Mouse (Mus musculus): Measurements from ENCODE around the gene Naaa. TPM values are rescaled to one million over a fixed set of nuclear protein-coding genes. Genes with fewer than 3 reads are reported as not detected.

Naaa gene
- polyA plus RNA-seq, 1 experiment from 2014 or later: 2.6 TPM

DNA sequence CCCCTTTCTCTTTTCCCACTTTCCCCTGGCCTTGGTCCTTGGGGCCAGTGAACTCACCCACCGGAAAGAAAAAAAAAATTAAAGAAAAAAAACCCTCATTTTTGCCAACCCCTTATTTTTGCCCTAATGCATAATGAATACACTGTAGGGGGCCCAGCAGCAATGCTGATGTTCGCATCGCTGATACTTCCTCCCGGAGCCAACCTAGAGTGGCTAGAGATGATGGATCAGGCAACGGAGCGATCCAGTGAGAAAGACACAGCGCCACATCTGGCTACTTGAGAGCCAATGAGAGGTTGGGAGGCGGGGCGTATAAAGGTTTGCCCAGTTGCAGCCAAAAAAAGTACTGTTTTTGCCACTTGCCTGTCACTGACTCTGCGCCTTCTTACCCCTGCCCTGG lies 49.2 kb downstream of the Naaa start:
- WGBS: 27% methylated on average over 10 of the region's 10 CpGs

DNA sequence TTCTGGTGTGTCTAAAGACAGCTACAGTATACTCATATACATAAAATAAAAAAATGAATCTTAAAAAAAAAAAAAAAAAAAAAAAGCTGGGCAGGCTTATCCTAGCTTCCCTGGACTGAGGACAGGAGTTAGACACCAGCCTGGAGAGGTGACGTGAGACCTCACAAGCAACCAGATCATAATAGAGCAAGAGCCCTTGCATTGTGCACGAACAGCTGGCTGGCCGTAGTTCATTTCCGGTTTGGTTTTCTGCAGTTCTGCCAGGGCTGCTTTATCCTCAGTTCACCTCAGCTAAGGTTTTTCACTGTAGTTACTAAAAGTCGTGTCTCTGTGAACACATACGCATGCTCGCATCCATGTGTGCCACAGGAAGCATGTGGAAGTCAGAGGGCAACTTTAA lies 50.2 kb downstream of the Naaa start:
- DNase-seq (ENCODE audit: extremely low spot score, low spot score): no peak
- H3K9me3 ChIP-seq: no peaks in the 10 kb centered on the region
- H3K4me3 ChIP-seq: no peak overlapping the region
- no peak overlapping the region for H3K27ac ChIP-seq
- WGBS: 89% methylated on average over 7 of the region's 7 CpGs
- H3K36me3 ChIP-seq (replicated peaks): no peaks in the 10 kb centered on the region
- 0 out of 2 replicates have a peak, but pooled peaks cover 4% of the 10 kb centered on the region for H3K4me1 ChIP-seq
- H3K27me3 ChIP-seq (ENCODE audit: poor library complexity, severe bottlenecking): no peaks in the 10 kb centered on the region

More for the DNA sequence above, 49.2 kb downstream of the Naaa start:
- H3K4me1 ChIP-seq: 0 out of 2 replicates have a peak, but pooled peaks cover 4% of the 10 kb centered on the region
- no peak overlapping the region for H3K27ac ChIP-seq
- H3K9me3 ChIP-seq: no peaks in the 10 kb centered on the region
- no peak overlapping the region for H3K4me3 ChIP-seq
- no peaks in the 10 kb centered on the region for H3K27me3 ChIP-seq (ENCODE audit: poor library complexity, severe bottlenecking)
- H3K36me3 ChIP-seq (replicated peaks): no peaks in the 10 kb centered on the region
- no peak for DNase-seq (ENCODE audit: extremely low spot score, low spot score)

DNA sequence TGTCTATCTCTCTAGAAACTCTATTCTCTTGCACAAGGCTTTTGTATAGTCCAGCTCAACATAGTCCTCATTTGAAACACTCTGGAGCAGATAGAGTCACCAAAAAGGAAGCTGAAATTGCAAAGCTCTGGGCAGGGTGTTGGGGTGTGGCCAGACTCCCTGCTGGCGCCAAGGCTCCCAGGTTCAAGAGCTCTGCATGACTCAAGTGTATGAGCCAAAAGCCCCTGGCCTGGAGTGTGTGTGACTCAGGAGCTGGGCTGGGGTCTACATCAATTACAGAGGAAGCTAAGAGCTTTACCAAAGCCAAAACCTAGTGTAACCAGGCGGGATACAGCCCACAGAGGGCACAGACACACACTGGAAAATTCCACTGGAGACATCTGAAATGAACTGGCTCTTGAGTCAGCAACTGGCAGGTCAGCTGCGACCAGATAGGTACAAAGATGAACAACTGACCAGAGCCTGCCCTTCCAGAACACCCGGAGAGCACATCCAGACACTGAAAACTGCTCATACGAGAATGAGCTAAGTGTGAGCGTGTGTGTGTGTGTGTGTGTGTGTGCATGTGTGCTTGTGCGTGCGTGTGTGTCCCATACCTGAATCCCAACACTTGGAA lies 57.6 kb downstream of the Naaa start:
- Histone ChIP-seq H3K27me3 (ENCODE audit: poor library complexity, severe bottlenecking) (no peaks in the 10 kb centered on the region), H3K27ac (no peak overlapping the region), H3K4me3 (no peak overlapping the region), H3K36me3 (replicated peaks) (no peaks in the 10 kb centered on the region), H3K4me1 (peaks cover 9% of the 10 kb centered on the region; the same call in 1 of the 2 replicates), H3K9me3 (no peaks in the 10 kb centered on the region)
- WGBS: 90% methylated on average over 8 of the region's 8 CpGs
- DNase-seq (ENCODE audit: extremely low spot score, low spot score): no peak

DNA sequence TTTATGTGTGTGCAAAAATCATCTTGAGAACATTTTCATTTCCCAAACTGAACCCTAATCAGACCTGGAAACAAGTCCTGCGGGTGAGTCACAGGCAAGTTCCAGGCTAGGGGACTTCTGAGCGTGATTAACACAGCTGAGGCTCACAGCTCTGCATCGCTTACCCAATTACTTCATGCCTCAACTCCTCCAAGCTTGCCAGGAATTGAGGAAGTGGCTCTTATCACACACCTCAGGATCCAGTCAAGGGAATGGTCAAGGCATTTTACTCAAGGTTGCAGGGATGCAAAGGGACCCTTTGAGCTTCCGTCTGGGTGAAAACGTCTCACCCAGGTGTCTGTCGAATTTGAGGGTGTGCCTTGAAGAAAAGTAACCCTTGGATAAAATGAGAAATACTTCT lies 58.1 kb downstream of the Naaa start:
- no peaks in the 10 kb centered on the region for H3K36me3 ChIP-seq (replicated peaks)
- no peaks in the 10 kb centered on the region for H3K27me3 ChIP-seq (ENCODE audit: poor library complexity, severe bottlenecking)
- DNase-seq (ENCODE audit: extremely low spot score, low spot score): no peak
- H3K4me1 ChIP-seq: peaks cover 9% of the 10 kb centered on the region; the same call in 1 of the 2 replicates
- H3K4me3 ChIP-seq: no peak overlapping the region
- 68% methylated on average over 6 of the region's 6 CpGs for WGBS
- no peak overlapping the region for H3K27ac ChIP-seq
- no peaks in the 10 kb centered on the region for H3K9me3 ChIP-seq

DNA sequence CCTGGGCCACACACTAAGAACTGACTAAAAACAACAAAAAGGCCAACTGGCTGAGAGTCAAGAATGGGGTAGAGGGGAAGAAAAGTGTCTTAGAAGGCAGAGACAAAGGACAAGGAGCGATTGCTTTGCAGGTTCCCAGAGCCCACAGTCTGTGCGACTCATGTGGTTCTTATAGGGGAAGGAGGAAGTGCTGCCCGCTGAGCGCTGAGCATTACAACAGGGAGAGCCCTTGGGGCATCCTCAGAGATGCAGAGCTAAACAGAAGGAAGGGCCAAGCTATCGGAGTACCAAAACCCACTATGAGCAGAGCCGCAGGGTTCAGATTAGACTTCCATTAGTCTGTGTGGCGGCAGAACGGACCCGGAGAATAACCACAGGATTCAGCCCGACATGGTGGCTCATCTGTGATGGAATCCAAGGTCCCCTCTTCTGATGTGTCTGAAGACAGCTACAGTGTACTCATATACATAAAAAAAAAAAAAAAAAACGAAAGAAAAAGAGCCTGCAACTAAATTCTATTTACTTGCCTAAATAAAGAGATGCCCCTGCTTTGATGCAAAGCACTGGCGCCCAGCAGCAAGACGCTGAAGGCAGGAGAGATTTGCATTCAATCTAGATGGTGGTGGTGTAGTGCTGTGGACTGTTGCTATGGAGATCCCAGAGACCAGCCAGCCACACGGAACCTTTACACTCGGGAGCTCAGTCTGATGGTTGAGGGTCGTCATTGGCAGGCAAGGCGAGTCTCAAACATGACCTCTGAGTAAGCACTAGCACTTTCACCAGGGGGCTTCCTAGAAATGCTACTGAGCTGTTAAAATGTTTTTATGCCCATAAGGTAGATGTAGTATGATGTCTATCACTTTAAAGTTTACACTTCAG lies 58.8 kb downstream of the Naaa start:
- DNase-seq (ENCODE audit: extremely low spot score, low spot score): no peak
- Histone ChIP-seq H3K4me1 (peaks cover 9% of the 10 kb centered on the region; the same call in 1 of the 2 replicates), H3K36me3 (replicated peaks) (no peaks in the 10 kb centered on the region), H3K4me3 (no peak overlapping the region), H3K27ac (no peak overlapping the region), H3K9me3 (no peaks in the 10 kb centered on the region), H3K27me3 (ENCODE audit: poor library complexity, severe bottlenecking) (no peaks in the 10 kb centered on the region)
- 45% methylated on average over 17 of the region's 17 CpGs for WGBS

DNA sequence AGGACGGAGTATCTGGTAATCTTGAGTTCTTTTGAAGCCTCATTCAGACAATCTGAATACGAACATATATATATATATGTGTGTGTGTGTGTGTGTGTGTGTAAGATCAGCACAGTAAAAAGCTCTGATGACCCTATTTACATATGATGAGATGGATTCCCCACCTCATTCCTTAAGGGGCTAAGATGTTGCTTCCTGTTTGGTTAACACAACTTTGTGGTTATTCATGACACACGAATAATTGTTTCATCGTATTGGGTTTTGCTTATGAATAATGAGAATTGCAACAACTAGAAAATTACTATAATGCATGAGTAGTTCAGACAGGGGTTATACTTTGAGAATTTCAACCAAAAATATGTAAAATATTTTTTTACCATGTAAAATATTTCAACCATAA lies 62.7 kb downstream of the Naaa start, which contains the start of gene U90926:
TSS of gene U90926 (minus strand) at position 101 of the 400 bp plus-strand sequence.
- 96% methylated on average over 4 of the region's 4 CpGs for WGBS
- Histone ChIP-seq H3K4me1 (peaks cover 9% of the 10 kb centered on the region; the same call in 1 of the 2 replicates), H3K36me3 (replicated peaks) (no peaks in the 10 kb centered on the region), H3K27me3 (ENCODE audit: poor library complexity, severe bottlenecking) (no peaks in the 10 kb centered on the region), H3K9me3 (no peaks in the 10 kb centered on the region), H3K4me3 (no peak within 1 kb of the TSS), H3K27ac (no peak within 1 kb of the TSS)
- no peak for DNase-seq (ENCODE audit: extremely low spot score, low spot score)

DNA sequence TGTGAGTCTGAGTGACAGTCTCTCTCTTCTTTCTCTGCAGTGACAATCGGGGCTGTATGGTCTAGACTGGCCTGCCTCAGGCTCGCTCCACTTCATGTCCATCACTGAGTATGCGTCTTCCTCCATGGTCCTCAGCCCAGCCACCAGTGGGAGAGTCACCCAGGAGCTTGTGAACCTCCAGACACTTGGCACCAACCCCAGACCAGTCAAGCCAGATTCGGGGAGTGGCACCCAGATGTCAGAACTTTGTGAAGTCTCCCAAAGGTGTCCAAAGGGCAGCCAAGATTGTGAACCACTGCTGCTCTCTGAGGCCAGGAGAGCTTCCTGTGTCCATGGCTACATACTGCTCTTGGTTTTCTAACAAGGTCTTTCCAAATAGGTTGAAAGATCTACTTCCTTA lies 65.7 kb downstream of the Naaa start:
- Histone ChIP-seq H3K27ac (no peak overlapping the region), H3K4me3 (no peak overlapping the region), H3K36me3 (replicated peaks) (no peaks in the 10 kb centered on the region), H3K4me1 (no peaks in the 10 kb centered on the region), H3K9me3 (no peaks in the 10 kb centered on the region), H3K27me3 (ENCODE audit: poor library complexity, severe bottlenecking) (no peaks in the 10 kb centered on the region)
- 95% methylated on average over 4 of the region's 4 CpGs for WGBS
- no peak for DNase-seq (ENCODE audit: extremely low spot score, low spot score)

DNA sequence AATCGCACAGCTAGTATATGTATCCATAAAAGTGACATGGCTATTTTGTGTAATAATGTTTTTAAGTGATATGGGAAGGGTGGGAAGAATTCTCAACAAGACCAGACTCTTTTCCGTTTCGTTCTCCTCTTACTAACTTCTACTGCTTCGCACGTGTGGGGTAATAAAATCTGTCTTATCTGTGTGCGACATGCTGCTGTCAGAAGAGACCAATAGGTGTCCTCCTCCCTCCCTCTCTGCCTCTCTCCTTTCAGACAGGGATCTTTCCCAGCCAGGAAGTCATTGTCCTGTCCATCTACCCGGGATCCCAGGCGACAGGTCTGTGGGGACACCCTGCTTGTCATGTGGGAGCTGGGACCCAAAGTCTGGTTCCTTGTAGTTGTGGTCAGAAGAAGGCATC lies 67.8 kb downstream of the Naaa start:
- Histone ChIP-seq H3K9me3 (no peaks in the 10 kb centered on the region), H3K27ac (no peak overlapping the region), H3K36me3 (replicated peaks) (no peaks in the 10 kb centered on the region; the same call in 1 of the 2 replicates), H3K4me1 (no peaks in the 10 kb centered on the region), H3K4me3 (no peak overlapping the region), H3K27me3 (ENCODE audit: poor library complexity, severe bottlenecking) (no peaks in the 10 kb centered on the region)
- no peak for DNase-seq (ENCODE audit: extremely low spot score, low spot score)
- 84% methylated on average over 8 of the region's 8 CpGs for WGBS

Other genes starting within 250 kb of the Naaa start
- gene Cdkl2, start 234.3 kb downstream of the Naaa start, polyA plus RNA-seq (2016; fragmentation: Nextera tagmentation; extraction: Ambion mirVana): 0.15 and 0.35 TPM in 2 replicates
- gene G3bp2, start 194.5 kb downstream of the Naaa start, polyA plus RNA-seq (2016; fragmentation: Nextera tagmentation; extraction: Ambion mirVana): 278 and 287 TPM in 2 replicates
- 37.0 and 38.8 TPM in 2 replicates for gene Uso1, start 140.2 kb downstream of the Naaa start, polyA plus RNA-seq (2016; fragmentation: Nextera tagmentation; extraction: Ambion mirVana)
- not detected in 2 replicates for gene U90926, start 62.8 kb downstream of the Naaa start, polyA plus RNA-seq (2016; fragmentation: Nextera tagmentation; extraction: Ambion mirVana)
- gene Ppef2, start 21.9 kb downstream of the Naaa start, polyA plus RNA-seq (2016; fragmentation: Nextera tagmentation; extraction: Ambion mirVana): 0.23 TPM in 1 of 2 replicates, not detected in the other
- gene Sdad1, start 32.3 kb upstream of the Naaa start, polyA plus RNA-seq (2016; fragmentation: Nextera tagmentation; extraction: Ambion mirVana): 59.4 and 63.0 TPM in 2 replicates
- gene Cxcl9, start 49.9 kb upstream of the Naaa start, polyA plus RNA-seq (2016; fragmentation: Nextera tagmentation; extraction: Ambion mirVana): not detected in 2 replicates
- 0.48 and 1.2 TPM in 2 replicates for gene Art3, start 53.7 kb upstream of the Naaa start, polyA plus RNA-seq (2016; fragmentation: Nextera tagmentation; extraction: Ambion mirVana)
- gene Cxcl10, start 70.7 kb upstream of the Naaa start, polyA plus RNA-seq (2016; fragmentation: Nextera tagmentation; extraction: Ambion mirVana): 0.33 TPM in 1 of 2 replicates, not detected in the other
- 75.1 and 75.8 TPM in 2 replicates for gene Nup54, start 157.0 kb upstream of the Naaa start, polyA plus RNA-seq (2016; fragmentation: Nextera tagmentation; extraction: Ambion mirVana)
- 7.8 and 9.7 TPM in 2 replicates for gene Scarb2, start 228.7 kb upstream of the Naaa start, polyA plus RNA-seq (2016; fragmentation: Nextera tagmentation; extraction: Ambion mirVana)

Measured in forebrain, embryonic 10.5 days (tissue).